In genomic region chr2:166007046-166007445, GRCm38 (mm10) we compare ENCODE assay signal across 14 mouse cellular contexts.
"Had no signal": no experiment of that assay in that cellular context is flagged by ENCODE, and none has a peak within 500 bp of the region (broad histone marks: within the 10 kb centered on the region; RNA-seq: fewer than 3 reads in every experiment).

No protein-coding gene starts in this region.

- H3K4me3 ChIP-seq: limb, embryonic 15.5 days; lung, embryonic 15.5 days; midbrain, embryonic 10.5 days; myocyte; neural tube, embryonic 15.5 days had no signal

- H3K27ac ChIP-seq: hindbrain, postnatal 0 days; limb, embryonic 15.5 days; liver, embryonic 14.5 days; lung, embryonic 15.5 days; midbrain, embryonic 10.5 days; neural tube, embryonic 15.5 days; stomach, postnatal 0 days had no signal

- H3K4me2 ChIP-seq: limb, embryonic 15.5 days; lung, embryonic 15.5 days; neural tube, embryonic 15.5 days had no signal

- H3K9me3 ChIP-seq: limb, embryonic 15.5 days; lung, embryonic 15.5 days; midbrain, embryonic 10.5 days; neural tube, embryonic 15.5 days had no signal

- H3K27me3 ChIP-seq: limb, embryonic 15.5 days; lung, embryonic 15.5 days; neural tube, embryonic 15.5 days had no signal

- DNase-seq: kidney, adult 8-10 months; layer of hippocampus, adult 9-11 months; layer of hippocampus, postnatal 36 days; midbrain, embryonic 14.5 days; right cerebral cortex, adult 18-20 months; thymus, postnatal 4 days had no signal

- H3K36me3 ChIP-seq: limb, embryonic 15.5 days; lung, embryonic 15.5 days; midbrain, embryonic 10.5 days; neural tube, embryonic 15.5 days had no signal

- H3K9ac ChIP-seq: limb, embryonic 15.5 days; liver, embryonic 14.5 days; lung, embryonic 15.5 days; neural tube, embryonic 15.5 days had no signal

- ATAC-seq: hindbrain, postnatal 0 days had no signal
